Mouse (Mus musculus): Measurements from ENCODE around the gene Pmf1. TPM values are rescaled to one million over a fixed set of nuclear protein-coding genes. Genes with fewer than 3 reads are reported as not detected.
"Not testable (repeated sequence)": the region's sequence is repeated elsewhere in the genome, so short reads cannot be mapped to it uniquely, and the experiment has no call there.

Gene Pmf1
- polyA plus RNA-seq, 1 experiment from 2014 or later, result 62.5 TPM

DNA sequence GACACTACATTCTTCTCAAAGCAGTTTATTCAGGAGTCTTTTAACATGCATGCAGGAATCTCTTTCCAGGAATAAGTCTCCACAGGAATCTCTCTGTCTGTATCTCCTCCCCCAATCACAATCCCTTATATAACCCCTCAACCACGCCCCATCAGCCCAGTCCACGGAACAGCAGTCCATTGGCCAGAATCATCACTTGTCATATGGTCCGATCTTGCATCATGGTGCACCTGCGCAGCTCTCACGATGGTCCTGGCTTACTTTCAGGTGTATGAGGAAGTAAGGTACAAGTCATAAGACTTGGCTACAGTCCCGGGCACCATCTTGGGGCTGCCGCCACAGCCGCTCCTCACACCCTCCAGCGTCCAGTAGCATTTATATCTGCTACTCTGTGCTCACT is 37.5 kb downstream of the Pmf1 start, which contains the start of gene Bglap3:
Gene Bglap3, minus strand, starts transcription at position 101 of the 400 bp plus-strand sequence.
- not testable (repeated sequence) for H3K36me3 ChIP-seq (ENCODE audit: control insufficient read depth, insufficient read depth); H3K9me3 ChIP-seq (ENCODE audit: control insufficient read depth); H3K27ac ChIP-seq (ENCODE audit: low read depth, low read length); H3K9ac ChIP-seq (ENCODE audit: low read depth, low read length); H3K4me2 ChIP-seq (replicated peaks; ENCODE audit: low read depth); ATAC-seq; H3K4me1 ChIP-seq (replicated peaks; ENCODE audit: control insufficient read depth, insufficient read depth, low read length); H3K27me3 ChIP-seq (replicated peaks; ENCODE audit: control insufficient read depth, insufficient read depth, low read length); H3K4me3 ChIP-seq (ENCODE audit: low read depth, low read length)
- WGBS, result 88% methylated on average over 9 of the region's 9 CpGs

DNA sequence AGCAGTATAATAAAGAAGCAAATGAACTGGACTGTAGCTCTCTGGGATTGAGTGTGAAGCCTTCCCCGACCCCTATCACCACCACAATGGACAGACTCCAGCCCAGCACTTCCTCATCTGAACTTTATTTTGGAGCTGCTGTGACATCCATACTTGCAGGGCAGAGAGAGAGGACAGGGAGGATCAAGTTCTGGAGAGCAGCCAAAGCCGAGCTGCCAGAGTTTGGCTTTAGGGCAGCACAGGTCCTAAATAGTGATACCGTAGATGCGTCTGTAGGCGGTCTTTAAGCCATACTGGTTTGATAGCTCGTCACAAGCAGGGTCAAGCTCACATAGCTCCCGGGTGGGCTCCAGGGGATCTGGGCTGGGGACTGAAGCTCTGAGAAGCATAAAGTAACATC is 41.6 kb downstream of the Pmf1 start:
- peaks cover 21% of the 10 kb centered on the region for H3K27me3 ChIP-seq (replicated peaks; ENCODE audit: control insufficient read depth, insufficient read depth, low read length)
- not testable (repeated sequence) for ATAC-seq; H3K27ac ChIP-seq (ENCODE audit: low read depth, low read length); H3K9me3 ChIP-seq (ENCODE audit: control insufficient read depth); H3K4me2 ChIP-seq (replicated peaks; ENCODE audit: low read depth); H3K4me1 ChIP-seq (replicated peaks; ENCODE audit: control insufficient read depth, insufficient read depth, low read length); H3K4me3 ChIP-seq (ENCODE audit: low read depth, low read length); H3K36me3 ChIP-seq (ENCODE audit: control insufficient read depth, insufficient read depth); H3K9ac ChIP-seq (ENCODE audit: low read depth, low read length)
- WGBS, result 87% methylated on average over 7 of the region's 7 CpGs

DNA sequence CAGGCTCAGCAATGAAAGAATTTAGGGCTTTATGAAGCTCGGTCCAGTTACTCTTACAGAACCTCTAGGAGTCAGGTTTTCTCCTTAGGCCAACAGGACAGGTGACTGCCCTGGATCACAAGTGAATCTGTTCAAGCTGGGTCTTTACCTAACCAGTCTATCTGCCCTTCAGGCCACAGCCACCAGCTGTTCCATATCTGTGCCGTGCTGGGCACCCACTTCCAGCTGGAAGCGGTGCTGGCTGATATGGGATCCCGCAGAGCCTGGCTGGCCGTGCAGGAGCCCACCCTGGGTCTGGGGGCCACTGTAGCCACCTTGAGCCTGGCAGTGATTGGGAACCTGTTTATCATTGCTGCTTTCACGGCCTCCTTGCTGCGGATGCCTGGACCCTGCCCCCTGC is 42.6 kb downstream of the Pmf1 start:
- H3K9ac ChIP-seq (ENCODE audit: low read depth, low read length); H3K36me3 ChIP-seq (ENCODE audit: control insufficient read depth, insufficient read depth); H3K27ac ChIP-seq (ENCODE audit: low read depth, low read length); H3K4me3 ChIP-seq (ENCODE audit: low read depth, low read length); ATAC-seq; H3K4me1 ChIP-seq (replicated peaks; ENCODE audit: control insufficient read depth, insufficient read depth, low read length); H3K9me3 ChIP-seq (ENCODE audit: control insufficient read depth): not testable (repeated sequence)
- H3K4me2 ChIP-seq (replicated peaks; ENCODE audit: low read depth), result peak overlapping the region; percentile 48; the same call in 1 of the 2 replicates
- 42% methylated on average over 3 of the region's 7 CpGs for WGBS
- H3K27me3 ChIP-seq (replicated peaks; ENCODE audit: control insufficient read depth, insufficient read depth, low read length), result peaks cover 21% of the 10 kb centered on the region

DNA sequence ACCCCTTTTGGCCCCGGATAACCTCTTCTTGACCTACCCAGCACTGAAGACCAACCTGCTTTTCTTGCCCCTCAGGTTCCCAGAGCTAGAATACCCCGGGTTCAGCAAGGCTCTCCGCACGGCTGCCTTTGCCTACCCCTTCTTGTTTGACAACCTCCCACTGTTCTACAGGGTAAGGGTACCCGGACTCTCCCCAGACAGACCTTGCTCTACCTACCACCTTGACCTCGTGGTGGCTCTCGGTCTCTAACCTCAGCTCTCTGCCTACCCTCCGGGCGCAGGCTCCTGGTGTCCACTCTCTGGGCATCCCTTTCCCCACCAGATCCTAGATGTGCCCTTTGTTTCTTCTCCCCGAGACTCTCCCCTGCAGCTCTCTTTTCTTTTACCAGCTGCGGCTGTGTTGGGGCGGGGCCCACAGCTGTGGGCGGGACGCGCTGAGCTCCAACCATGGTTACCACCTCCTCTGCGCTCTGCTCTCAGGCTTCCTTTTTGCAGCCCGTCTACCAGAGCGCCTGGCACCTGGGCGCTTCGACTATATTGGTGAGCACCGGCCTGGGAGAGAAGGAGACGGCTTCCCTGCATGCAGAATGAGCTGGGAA is 43.2 kb downstream of the Pmf1 start:
- 6% methylated on average over 19 of the region's 22 CpGs for WGBS
- peak; percentile 56 for ATAC-seq
- H3K36me3 ChIP-seq (ENCODE audit: control insufficient read depth, insufficient read depth); H3K4me1 ChIP-seq (replicated peaks; ENCODE audit: control insufficient read depth, insufficient read depth, low read length); H3K4me3 ChIP-seq (ENCODE audit: low read depth, low read length); H3K9me3 ChIP-seq (ENCODE audit: control insufficient read depth); H3K27ac ChIP-seq (ENCODE audit: low read depth, low read length); H3K9ac ChIP-seq (ENCODE audit: low read depth, low read length): not testable (repeated sequence)
- Histone ChIP-seq H3K4me2 (replicated peaks; ENCODE audit: low read depth) (peak overlapping the region; percentile 48), H3K27me3 (replicated peaks; ENCODE audit: control insufficient read depth, insufficient read depth, low read length) (peaks cover 21% of the 10 kb centered on the region)

DNA sequence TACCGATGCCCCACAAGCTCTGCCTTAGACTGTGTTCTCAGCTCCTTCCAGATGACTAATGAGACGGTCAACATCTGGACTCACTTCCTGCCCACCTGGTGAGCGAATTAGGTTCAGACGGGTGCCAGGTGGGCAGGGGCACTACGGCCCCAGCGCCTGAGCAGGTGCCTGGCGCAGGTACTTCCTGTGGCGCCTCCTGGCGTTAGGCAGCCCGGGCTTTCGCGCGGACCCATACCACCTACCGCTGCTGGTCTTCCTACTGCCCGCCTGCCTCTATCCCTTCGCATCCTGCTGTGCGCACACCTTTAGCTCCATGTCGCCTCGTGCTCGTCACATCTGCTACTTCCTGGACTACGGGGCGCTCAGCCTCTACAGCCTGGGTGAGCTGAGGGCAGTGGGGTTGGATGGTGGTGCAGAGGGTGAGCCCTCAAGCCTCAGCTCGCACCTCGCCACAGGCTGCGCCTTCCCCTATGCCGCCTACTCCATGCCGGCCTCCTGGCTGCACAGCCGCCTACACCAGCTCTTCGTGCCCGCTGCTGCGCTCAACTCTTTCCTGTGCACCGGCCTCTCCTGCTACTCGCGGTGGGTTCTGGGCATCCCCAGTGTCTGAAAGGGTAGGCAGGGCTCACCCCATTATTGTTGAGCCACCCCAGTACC is 44.3 kb downstream of the Pmf1 start:
- peaks cover 21% of the 10 kb centered on the region for H3K27me3 ChIP-seq (replicated peaks; ENCODE audit: control insufficient read depth, insufficient read depth, low read length)
- H3K4me2 ChIP-seq (replicated peaks; ENCODE audit: low read depth), result no peak overlapping the region
- 51% methylated on average over 34 of the region's 34 CpGs for WGBS
- H3K36me3 ChIP-seq (ENCODE audit: control insufficient read depth, insufficient read depth), result peaks cover 18% of the 10 kb centered on the region
- H3K4me3 ChIP-seq (ENCODE audit: low read depth, low read length), result no peak overlapping the region
- H3K9ac ChIP-seq (ENCODE audit: low read depth, low read length), result no peak overlapping the region
- peak; percentile 12; the same call in 1 of the 2 replicates for TF ChIP-seq CTCF (IDR thresholded peaks at IDR 0.05; ENCODE audit: low read depth)
- no peak for ATAC-seq
- no peaks in the 10 kb centered on the region for H3K4me1 ChIP-seq (replicated peaks; ENCODE audit: control insufficient read depth, insufficient read depth, low read length)
- no peak overlapping the region for H3K27ac ChIP-seq (ENCODE audit: low read depth, low read length)
- H3K9me3 ChIP-seq (ENCODE audit: control insufficient read depth), result 0 out of 2 replicates have a peak, but pooled peaks cover 5% of the 10 kb centered on the region

DNA sequence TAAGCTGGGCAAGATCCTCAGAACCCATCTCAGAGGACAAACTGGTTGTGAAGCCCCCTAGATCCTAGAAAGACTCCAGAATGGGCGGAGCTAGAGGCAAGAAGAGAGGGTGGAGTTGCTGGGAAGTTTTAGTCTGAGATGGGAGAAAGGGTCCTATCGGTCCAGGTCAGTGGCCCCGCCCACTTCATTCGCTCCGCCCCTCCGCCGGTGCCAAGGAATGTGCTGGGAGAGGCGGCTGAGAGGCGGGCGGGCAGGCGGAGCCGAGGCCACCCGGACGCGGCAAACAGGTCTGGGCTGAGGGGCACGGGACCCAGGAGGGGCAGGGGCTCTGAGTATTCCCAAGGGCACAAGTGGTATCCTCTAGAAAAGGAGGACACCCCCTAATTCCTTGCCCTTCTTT is 45.8 kb downstream of the Pmf1 start, which contains the start of gene Paqr6:
Gene Paqr6, plus strand, starts transcription at position 248 of the 400 bp plus-strand sequence.
- peak within 1 kb of the TSS; percentile 45 for H3K4me2 ChIP-seq (replicated peaks; ENCODE audit: low read depth)
- H3K4me3 ChIP-seq (ENCODE audit: low read depth, low read length), result 0 out of 2 replicates have a peak within 1 kb of the TSS, but pooled peaks have one; percentile 13
- WGBS, result 6% methylated on average over 16 of the region's 16 CpGs
- no peak within 1 kb of the TSS for H3K27ac ChIP-seq (ENCODE audit: low read depth, low read length)
- TF ChIP-seq CTCF (IDR thresholded peaks at IDR 0.05; ENCODE audit: low read depth), result no peak
- no peak within 1 kb of the TSS for H3K9ac ChIP-seq (ENCODE audit: low read depth, low read length)
- peaks cover 21% of the 10 kb centered on the region for H3K27me3 ChIP-seq (replicated peaks; ENCODE audit: control insufficient read depth, insufficient read depth, low read length)
- H3K4me1 ChIP-seq (replicated peaks; ENCODE audit: control insufficient read depth, insufficient read depth, low read length), result no peaks in the 10 kb centered on the region
- ATAC-seq, result no peak
- H3K9me3 ChIP-seq (ENCODE audit: control insufficient read depth), result no peaks in the 10 kb centered on the region
- H3K36me3 ChIP-seq (ENCODE audit: control insufficient read depth, insufficient read depth), result peaks cover 33% of the 10 kb centered on the region

All from intestine, postnatal 0 days (tissue).